Mouse (Mus musculus): ENCODE results near the gene Endog. TPM values are rescaled to one million over a fixed set of nuclear protein-coding genes. Genes with fewer than 3 reads are reported as not detected.
A peak's percentile ranks its signal among the peaks of the same experiment; 100 is the strongest.
"Not testable (repeated sequence)": the region's sequence is repeated elsewhere in the genome, so short reads cannot be mapped to it uniquely, and the experiment has no call there.

Gene Endog
- polyA plus RNA-seq, 1 experiment from 2014 or later, result 16.4 TPM

GRCm38 (mm10) chr2:30151840-30152239, 19.5 kb upstream of the Endog start:
- peaks cover 3% of the 10 kb centered on the region; the same call in 1 of the 2 replicates for H3K36me3 ChIP-seq (ENCODE audit: control insufficient read depth, insufficient read depth, low read length)
- H3K9me3 ChIP-seq (ENCODE audit: control insufficient read depth, low read length), result no peaks in the 10 kb centered on the region
- no peak overlapping the region for H3K4me3 ChIP-seq (ENCODE audit: low read depth, low read length)
- 0 out of 2 replicates have a peak, but pooled peaks cover 1% of the 10 kb centered on the region for H3K4me1 ChIP-seq (replicated peaks; ENCODE audit: control insufficient read depth, insufficient read depth, low read length)
- 90% methylated on average over 11 of the region's 11 CpGs for WGBS
- no peak overlapping the region for H3K9ac ChIP-seq (ENCODE audit: low read length)
- DNase-seq (ENCODE audit: low spot score), result no peak
- no peak overlapping the region for H3K27ac ChIP-seq (ENCODE audit: low read depth, low read length)
- H3K27me3 ChIP-seq (ENCODE audit: control insufficient read depth, insufficient read depth, low read length), result no peaks in the 10 kb centered on the region
- H3K4me2 ChIP-seq (ENCODE audit: low read depth, low read length, severe bottlenecking), result no peak overlapping the region
- ATAC-seq (replicated peaks; ENCODE audit: low FRiP score), result no peak

- Histone ChIP-seq H3K4me2 (ENCODE audit: low read depth, low read length, severe bottlenecking) (no peak overlapping the region), H3K4me3 (ENCODE audit: low read depth, low read length) (no peak overlapping the region), H3K36me3 (ENCODE audit: control insufficient read depth, insufficient read depth, low read length) (no peaks in the 10 kb centered on the region; the same call in 1 of the 2 replicates), H3K9me3 (ENCODE audit: control insufficient read depth, low read length) (no peaks in the 10 kb centered on the region), H3K4me1 (replicated peaks; ENCODE audit: control insufficient read depth, insufficient read depth, low read length) (0 out of 2 replicates have a peak, but pooled peaks cover 1% of the 10 kb centered on the region), H3K9ac (ENCODE audit: low read length) (no peak overlapping the region), H3K27me3 (ENCODE audit: control insufficient read depth, insufficient read depth, low read length) (no peaks in the 10 kb centered on the region), H3K27ac (ENCODE audit: low read depth, low read length) (no peak overlapping the region)
- 86% methylated on average over 8 of the region's 8 CpGs for WGBS
- ATAC-seq (replicated peaks; ENCODE audit: low FRiP score) (no peak), DNase-seq (ENCODE audit: low spot score) (no peak)
Measured at GRCm38 (mm10) chr2:30152616-30153015, 18.7 kb upstream of the Endog start.

GRCm38 (mm10) chr2:30159871-30160270, 11.4 kb upstream of the Endog start:
- not testable (repeated sequence) for H3K9ac ChIP-seq (ENCODE audit: low read length); H3K27ac ChIP-seq (ENCODE audit: low read depth, low read length); H3K4me2 ChIP-seq (ENCODE audit: low read depth, low read length, severe bottlenecking); H3K9me3 ChIP-seq (ENCODE audit: control insufficient read depth, low read length); H3K27me3 ChIP-seq (ENCODE audit: control insufficient read depth, insufficient read depth, low read length); ATAC-seq (replicated peaks; ENCODE audit: low FRiP score); H3K4me1 ChIP-seq (replicated peaks; ENCODE audit: control insufficient read depth, insufficient read depth, low read length); DNase-seq (ENCODE audit: low spot score); H3K4me3 ChIP-seq (ENCODE audit: low read depth, low read length); H3K36me3 ChIP-seq (ENCODE audit: control insufficient read depth, insufficient read depth, low read length)
- WGBS, result 83% methylated on average over 6 of the region's 10 CpGs

DNA sequence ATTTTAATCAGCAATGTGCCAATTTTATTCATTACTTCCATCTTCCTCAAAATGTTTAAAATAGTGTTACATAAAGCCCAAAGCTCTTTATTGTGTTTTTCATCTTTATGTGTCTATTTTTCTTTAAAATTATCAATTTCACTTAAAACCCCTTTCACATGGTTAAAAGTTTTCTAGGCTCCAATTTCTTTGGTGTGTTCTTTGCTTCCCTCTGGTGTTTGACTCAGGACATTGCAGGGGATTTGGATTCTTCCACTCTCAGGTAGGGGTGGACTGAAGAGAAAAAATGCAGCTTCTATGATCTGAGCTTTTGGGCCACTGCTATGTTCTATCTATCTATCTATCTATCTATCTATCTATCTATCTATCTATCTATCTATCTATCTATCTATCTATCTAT, 9.5 kb upstream of the Endog start:
- H3K9me3 ChIP-seq (ENCODE audit: control insufficient read depth, low read length), result peaks cover 5% of the 10 kb centered on the region
- no peak overlapping the region for H3K9ac ChIP-seq (ENCODE audit: low read length)
- H3K36me3 ChIP-seq (ENCODE audit: control insufficient read depth, insufficient read depth, low read length), result no peaks in the 10 kb centered on the region
- DNase-seq (ENCODE audit: low spot score), result no peak
- no peak overlapping the region for H3K27ac ChIP-seq (ENCODE audit: low read depth, low read length)
- no peak for ATAC-seq (replicated peaks; ENCODE audit: low FRiP score)
- no peaks in the 10 kb centered on the region for H3K4me1 ChIP-seq (replicated peaks; ENCODE audit: control insufficient read depth, insufficient read depth, low read length)
- no peak overlapping the region for H3K4me3 ChIP-seq (ENCODE audit: low read depth, low read length)
- no peak overlapping the region for H3K4me2 ChIP-seq (ENCODE audit: low read depth, low read length, severe bottlenecking)
- H3K27me3 ChIP-seq (ENCODE audit: control insufficient read depth, insufficient read depth, low read length), result no peaks in the 10 kb centered on the region

- no peak overlapping the region for H3K27ac ChIP-seq (ENCODE audit: low read depth, low read length)
- H3K9ac ChIP-seq (ENCODE audit: low read length), result no peak overlapping the region
- no peak overlapping the region for H3K4me2 ChIP-seq (ENCODE audit: low read depth, low read length, severe bottlenecking)
- no peak overlapping the region for H3K4me3 ChIP-seq (ENCODE audit: low read depth, low read length)
- ATAC-seq (replicated peaks; ENCODE audit: low FRiP score) (no peak), DNase-seq (ENCODE audit: low spot score) (no peak)
- H3K4me1 ChIP-seq (replicated peaks; ENCODE audit: control insufficient read depth, insufficient read depth, low read length), result no peaks in the 10 kb centered on the region
- peaks cover 8% of the 10 kb centered on the region for H3K9me3 ChIP-seq (ENCODE audit: control insufficient read depth, low read length)
- no peaks in the 10 kb centered on the region for H3K27me3 ChIP-seq (ENCODE audit: control insufficient read depth, insufficient read depth, low read length)
- WGBS, result 63% methylated on average over 9 of the region's 9 CpGs
- H3K36me3 ChIP-seq (ENCODE audit: control insufficient read depth, insufficient read depth, low read length), result no peaks in the 10 kb centered on the region
Measured at GRCm38 (mm10) chr2:30164340-30164932, 6.9 kb upstream of the Endog start.

DNA sequence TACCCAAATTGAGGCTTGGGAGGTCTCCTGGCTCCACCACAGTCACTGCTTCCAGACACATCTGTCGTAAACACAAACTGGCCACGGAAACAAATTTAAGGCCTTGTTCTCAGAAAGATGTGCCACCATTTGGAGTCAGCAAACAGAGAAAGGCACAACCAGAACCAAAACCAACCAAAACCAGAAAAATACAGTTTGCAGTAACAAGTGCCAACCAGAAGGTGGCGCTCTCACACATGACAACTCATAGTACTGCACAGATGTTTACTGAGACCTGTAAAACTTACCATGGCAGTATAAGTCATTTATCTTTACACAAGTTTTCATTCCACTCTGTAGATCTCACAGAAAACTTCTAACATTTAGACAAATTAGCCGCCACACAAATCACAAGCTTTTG, 4.6 kb upstream of the Endog start:
- H3K9ac ChIP-seq (ENCODE audit: low read length), result no peak overlapping the region
- H3K36me3 ChIP-seq (ENCODE audit: control insufficient read depth, insufficient read depth, low read length), result no peaks in the 10 kb centered on the region
- WGBS, result 61% methylated on average over 4 of the region's 4 CpGs
- DNase-seq (ENCODE audit: low spot score) (no peak), ATAC-seq (replicated peaks; ENCODE audit: low FRiP score) (no peak)
- H3K9me3 ChIP-seq (ENCODE audit: control insufficient read depth, low read length), result peaks cover 8% of the 10 kb centered on the region
- no peaks in the 10 kb centered on the region for H3K27me3 ChIP-seq (ENCODE audit: control insufficient read depth, insufficient read depth, low read length)
- no peak overlapping the region for H3K4me3 ChIP-seq (ENCODE audit: low read depth, low read length)
- H3K4me1 ChIP-seq (replicated peaks; ENCODE audit: control insufficient read depth, insufficient read depth, low read length), result no peaks in the 10 kb centered on the region
- no peak overlapping the region for H3K27ac ChIP-seq (ENCODE audit: low read depth, low read length)
- H3K4me2 ChIP-seq (ENCODE audit: low read depth, low read length, severe bottlenecking), result no peak overlapping the region

- DNase-seq (ENCODE audit: low spot score), result no peak
- Histone ChIP-seq H3K27ac (ENCODE audit: low read depth, low read length) (peak overlapping the region; percentile 65; the same call in 1 of the 2 replicates), H3K4me3 (ENCODE audit: low read depth, low read length) (peak overlapping the region; percentile 62), H3K4me1 (replicated peaks; ENCODE audit: control insufficient read depth, insufficient read depth, low read length) (peaks cover 5% of the 10 kb centered on the region; the same call in 1 of the 2 replicates), H3K36me3 (ENCODE audit: control insufficient read depth, insufficient read depth, low read length) (peaks cover 18% of the 10 kb centered on the region), H3K9ac (ENCODE audit: low read length) (peak overlapping the region; percentile 63), H3K27me3 (ENCODE audit: control insufficient read depth, insufficient read depth, low read length) (no peaks in the 10 kb centered on the region), H3K9me3 (ENCODE audit: control insufficient read depth, low read length) (peaks cover under 1% of the 10 kb centered on the region; the same call in 1 of the 2 replicates), H3K4me2 (ENCODE audit: low read depth, low read length, severe bottlenecking) (peak overlapping the region; percentile 99)
- no peak for ATAC-seq (replicated peaks; ENCODE audit: low FRiP score)
- 4% methylated on average over 19 of the region's 19 CpGs for WGBS
Measured at GRCm38 (mm10) chr2:30171997-30172382, 697 bp downstream of the Endog start.

GRCm38 (mm10) chr2:30173541-30174240, 2.4 kb downstream of the Endog start:
- DNase-seq (ENCODE audit: low spot score) (no peak), ATAC-seq (replicated peaks; ENCODE audit: low FRiP score) (no peak)
- Histone ChIP-seq H3K9me3 (ENCODE audit: control insufficient read depth, low read length) (no peaks in the 10 kb centered on the region), H3K27ac (ENCODE audit: low read depth, low read length) (no peak overlapping the region), H3K9ac (ENCODE audit: low read length) (no peak overlapping the region), H3K36me3 (ENCODE audit: control insufficient read depth, insufficient read depth, low read length) (peaks cover 18% of the 10 kb centered on the region), H3K4me1 (replicated peaks; ENCODE audit: control insufficient read depth, insufficient read depth, low read length) (peaks cover 11% of the 10 kb centered on the region; the same call in 1 of the 2 replicates), H3K27me3 (ENCODE audit: control insufficient read depth, insufficient read depth, low read length) (no peaks in the 10 kb centered on the region), H3K4me3 (ENCODE audit: low read depth, low read length) (no peak overlapping the region), H3K4me2 (ENCODE audit: low read depth, low read length, severe bottlenecking) (no peak overlapping the region)
- 94% methylated on average over 20 of the region's 20 CpGs for WGBS

GRCm38 (mm10) chr2:30175897-30176296, 4.6 kb downstream of the Endog start:
- WGBS, result 88% methylated on average over 8 of the region's 8 CpGs
- Histone ChIP-seq H3K27ac (ENCODE audit: low read depth, low read length) (no peak overlapping the region), H3K4me1 (replicated peaks; ENCODE audit: control insufficient read depth, insufficient read depth, low read length) (peaks cover 11% of the 10 kb centered on the region; the same call in 1 of the 2 replicates), H3K9ac (ENCODE audit: low read length) (no peak overlapping the region), H3K4me2 (ENCODE audit: low read depth, low read length, severe bottlenecking) (no peak overlapping the region), H3K27me3 (ENCODE audit: control insufficient read depth, insufficient read depth, low read length) (no peaks in the 10 kb centered on the region), H3K9me3 (ENCODE audit: control insufficient read depth, low read length) (no peaks in the 10 kb centered on the region), H3K4me3 (ENCODE audit: low read depth, low read length) (no peak overlapping the region), H3K36me3 (ENCODE audit: control insufficient read depth, insufficient read depth, low read length) (peaks cover 18% of the 10 kb centered on the region)
- DNase-seq (ENCODE audit: low spot score) (no peak), ATAC-seq (replicated peaks; ENCODE audit: low FRiP score) (no peak)

Data from forebrain, embryonic 11.5 days (tissue).